Mouse (Mus musculus) cerebellum, adult 2 months (tissue): Measurements from ENCODE around the gene Lama2. TPM values are rescaled to one million over a fixed set of nuclear protein-coding genes. Genes with fewer than 3 reads are reported as not detected.
"Not testable (repeated sequence)": the region's sequence is repeated elsewhere in the genome, so short reads cannot be mapped to it uniquely, and the experiment has no call there.

Experiments used
- DNase-seq, 2 experiments: peaks; one replicate each; pipeline ENCODE4 v3.0.0; 2021
- H3K27ac ChIP-seq: fragments of 200-500 bp; 2 replicates; pipeline ENCODE4 v1.5.1; 2012; ENCODE audit warnings: low read length, control low read depth, inconsistent platforms; ENCODE audit not compliant: insufficient read depth
- H3K27me3 ChIP-seq: fragments of 200-500 bp; 2 replicates; pipeline ENCODE4 v1.6.1; 2012; ENCODE audit warnings: inconsistent platforms, mild to moderate bottlenecking, low read length, moderate library complexity; ENCODE audit not compliant: control insufficient read depth, insufficient read depth
- H3K4me1 ChIP-seq: fragments of 200-500 bp; 2 replicates; pipeline ENCODE4 v1.6.1; 2011; ENCODE audit warnings: low read length; ENCODE audit not compliant: control insufficient read depth, insufficient read depth
- H3K4me3 ChIP-seq: fragments of 200-500 bp; replicated peaks from 2 replicates; pipeline ENCODE3; 2011; ENCODE audit warnings: mild to moderate bottlenecking, low read depth, low read length, control low read depth; ENCODE audit not compliant: insufficient read depth
- CTCF ChIP-seq: fragments of 200-500 bp; IDR thresholded peaks from 2 replicates; pipeline ENCODE4 v1.5.1; 2011; ENCODE audit warnings: low read depth, mild to moderate bottlenecking, control low read depth, low read length, moderate library complexity, borderline replicate concordance; ENCODE audit not compliant: insufficient read depth
- POLR2A ChIP-seq: fragments of 200-500 bp; IDR thresholded peaks from 2 replicates; pipeline ENCODE4 v1.6.1; 2011; ENCODE audit warnings: low read length, control low read depth, borderline replicate concordance; ENCODE audit not compliant: insufficient read depth
- WGBS: fragments of 180-500 bp; shearing (Covaris S2); methylation state at CpG from one replicate; pipeline ENCODE4 v1.1.7; 2018; 5-methylcytosine and 5-hydroxymethylcytosine counted together
- polyA plus RNA-seq: library from polyadenylated mRNA; depleted of rRNA; stranded (reverse); fragments of >200 nt; gene quantifications from 2 replicates; pipeline ENCODE4 v1.2.3, GENCODE M21; 2012

The Lama2 gene
- polyA plus RNA-seq, 1 experiment, result 7.3 TPM

- no peak overlapping the region for H3K27ac ChIP-seq
Measured at GRCm38 (mm10) chr10:26993971-26994761, 625.4 kb downstream of the Lama2 start.

GRCm38 (mm10) chr10:26985451-26985850, 634.1 kb downstream of the Lama2 start:
- Histone ChIP-seq H3K4me3 (no peak overlapping the region), H3K4me1 (no peaks in the 10 kb centered on the region), H3K27ac (no peak overlapping the region), H3K27me3 (no peaks in the 10 kb centered on the region)
- TF ChIP-seq CTCF (no peak), POLR2A (no peak)
- no peak for DNase-seq
- WGBS, result 57% methylated on average over 1 of the region's 1 CpGs

More at GRCm38 (mm10) chr10:26993971-26994761, 625.4 kb downstream of the Lama2 start:
- Histone ChIP-seq H3K27me3 (no peaks in the 10 kb centered on the region), H3K4me3 (no peak overlapping the region), H3K4me1 (no peaks in the 10 kb centered on the region)
- DNase-seq, result no peak
- 75% methylated on average over 8 of the region's 8 CpGs for WGBS
- TF ChIP-seq POLR2A (no peak), CTCF (no peak)

- 82% methylated on average over 5 of the region's 5 CpGs for whole genome bisulfite sequencing
Measured at GRCm38 (mm10) chr10:26984082-26984481, 635.5 kb downstream of the Lama2 start.

GRCm38 (mm10) chr10:26983583-26983982, 636.0 kb downstream of the Lama2 start:
- no peak overlapping the region for H3K4me3 ChIP-seq
- H3K27ac ChIP-seq, result no peak overlapping the region
- TF ChIP-seq POLR2A (no peak), CTCF (no peak)
- H3K27me3 ChIP-seq, result no peaks in the 10 kb centered on the region
- no peak for DNase-seq
- WGBS, result 92% methylated on average over 1 of the region's 1 CpGs
- no peaks in the 10 kb centered on the region for H3K4me1 ChIP-seq

More at GRCm38 (mm10) chr10:26984082-26984481, 635.5 kb downstream of the Lama2 start:
- not testable (repeated sequence) for DNase-seq, H3K27ac ChIP-seq, H3K27me3 ChIP-seq, H3K4me3 ChIP-seq, H3K4me1 ChIP-seq

GRCm38 (mm10) chr10:26982621-26983020, 636.9 kb downstream of the Lama2 start:
- TF ChIP-seq POLR2A, result no peak
- no peak for DNase-seq
- H3K27me3 ChIP-seq, result no peaks in the 10 kb centered on the region
- H3K4me3 ChIP-seq, result no peak overlapping the region
- 85% methylated on average over 2 of the region's 2 CpGs for WGBS
- H3K4me1 ChIP-seq, result no peaks in the 10 kb centered on the region
- no peak overlapping the region for H3K27ac ChIP-seq

- Histone ChIP-seq H3K4me3 (no peak overlapping the region), H3K27ac (no peak overlapping the region), H3K4me1 (no peaks in the 10 kb centered on the region), H3K27me3 (no peaks in the 10 kb centered on the region)
- TF ChIP-seq CTCF (no peak), POLR2A (no peak)
- no peak for DNase-seq
- 89% methylated on average over 3 of the region's 3 CpGs for WGBS
Measured at GRCm38 (mm10) chr10:26975372-26975771, 644.2 kb downstream of the Lama2 start.

- no peak overlapping the region for H3K27ac ChIP-seq
- TF ChIP-seq CTCF, result no peak
- TF ChIP-seq POLR2A, result no peak
- no peak for DNase-seq
- no peaks in the 10 kb centered on the region for H3K4me1 ChIP-seq
- no peaks in the 10 kb centered on the region for H3K27me3 ChIP-seq
- 83% methylated on average over 1 of the region's 1 CpGs for WGBS
- H3K4me3 ChIP-seq, result no peak overlapping the region
Measured at GRCm38 (mm10) chr10:26974224-26974623, 645.3 kb downstream of the Lama2 start.

- Histone ChIP-seq H3K4me1 (no peaks in the 10 kb centered on the region), H3K4me3 (no peak overlapping the region), H3K27ac (no peak overlapping the region), H3K27me3 (no peaks in the 10 kb centered on the region)
- DNase-seq, result no peak
- TF ChIP-seq CTCF (no peak), POLR2A (no peak)
- 86% methylated on average over 2 of the region's 2 CpGs for WGBS
Measured at GRCm38 (mm10) chr10:26973575-26973974, 646.0 kb downstream of the Lama2 start.
